Mouse (Mus musculus) embryonic facial prominence, embryonic 14.5 days (tissue): ENCODE measurements at regions not wholly inside any gene's neighbourhood (a gene's known extent, or its start where the extent isn't known, plus 50 kb on each side); places are given as distances from the start of the nearest gene placed in this dataset.

ENCODE experiments used
- ATAC-seq: fragments of 200-750 bp; cut with Nextera tagmentation; 2 replicates; pipeline ENCODE4 v1.8.0; 2017; ENCODE audit warnings: low read depth, moderate number of reproducible peaks, moderate TSS enrichment
- DNase-seq: peaks from one replicate; pipeline ENCODE4 v3.0.0-alpha.2; 2015; ENCODE audit warnings: low spot score
- H3K27ac ChIP-seq: fragments of 300-500 bp; sonication (generic); replicated peaks from 2 replicates; pipeline ENCODE4 v1.5.1; 2014; ENCODE audit warnings: low read depth, mild to moderate bottlenecking, low read length, moderate library complexity
- H3K27me3 ChIP-seq: fragments of 300-500 bp; sonication (generic); replicated peaks from 2 replicates; pipeline ENCODE4 v1.6.1; 2014; ENCODE audit warnings: low read length; ENCODE audit not compliant: control insufficient read depth, insufficient read depth
- H3K36me3 ChIP-seq: fragments of 300-500 bp; sonication (generic); 2 replicates; pipeline ENCODE4 v1.6.1; 2014; ENCODE audit warnings: low read length, mixed read lengths; ENCODE audit not compliant: control insufficient read depth, insufficient read depth
- H3K4me1 ChIP-seq: fragments of 300-500 bp; sonication (generic); 2 replicates; pipeline ENCODE4 v1.6.1; 2014; ENCODE audit warnings: antibody characterized with exemption, low read length; ENCODE audit not compliant: control insufficient read depth, insufficient read depth
- H3K4me2 ChIP-seq: fragments of 300-500 bp; sonication (generic); 2 replicates; pipeline ENCODE4 v1.6.1; 2014; ENCODE audit warnings: low read depth, mild to moderate bottlenecking, low read length, moderate library complexity, mixed read lengths
- H3K4me3 ChIP-seq: fragments of 300-500 bp; sonication (generic); 2 replicates; pipeline ENCODE4 v1.5.1; 2014; ENCODE audit warnings: low read depth, mild to moderate bottlenecking, low read length
- H3K9ac ChIP-seq: fragments of 300-500 bp; sonication (generic); 2 replicates; pipeline ENCODE4 v1.6.1; 2014; ENCODE audit warnings: low read depth, mild to moderate bottlenecking, low read length, moderate library complexity, mixed read lengths
- H3K9me3 ChIP-seq: fragments of 300-500 bp; sonication (generic); 2 replicates; pipeline ENCODE4 v1.6.1; 2016; ENCODE audit warnings: low read length; ENCODE audit not compliant: control insufficient read depth
- WGBS: fragments of 180-500 bp; shearing (Covaris S2); extraction: QIAGEN DNeasy Blood & Tissue Kit; methylation state at CpG from one replicate; pipeline ENCODE4 v1.1.7; 2014; 5-methylcytosine and 5-hydroxymethylcytosine counted together

DNA sequence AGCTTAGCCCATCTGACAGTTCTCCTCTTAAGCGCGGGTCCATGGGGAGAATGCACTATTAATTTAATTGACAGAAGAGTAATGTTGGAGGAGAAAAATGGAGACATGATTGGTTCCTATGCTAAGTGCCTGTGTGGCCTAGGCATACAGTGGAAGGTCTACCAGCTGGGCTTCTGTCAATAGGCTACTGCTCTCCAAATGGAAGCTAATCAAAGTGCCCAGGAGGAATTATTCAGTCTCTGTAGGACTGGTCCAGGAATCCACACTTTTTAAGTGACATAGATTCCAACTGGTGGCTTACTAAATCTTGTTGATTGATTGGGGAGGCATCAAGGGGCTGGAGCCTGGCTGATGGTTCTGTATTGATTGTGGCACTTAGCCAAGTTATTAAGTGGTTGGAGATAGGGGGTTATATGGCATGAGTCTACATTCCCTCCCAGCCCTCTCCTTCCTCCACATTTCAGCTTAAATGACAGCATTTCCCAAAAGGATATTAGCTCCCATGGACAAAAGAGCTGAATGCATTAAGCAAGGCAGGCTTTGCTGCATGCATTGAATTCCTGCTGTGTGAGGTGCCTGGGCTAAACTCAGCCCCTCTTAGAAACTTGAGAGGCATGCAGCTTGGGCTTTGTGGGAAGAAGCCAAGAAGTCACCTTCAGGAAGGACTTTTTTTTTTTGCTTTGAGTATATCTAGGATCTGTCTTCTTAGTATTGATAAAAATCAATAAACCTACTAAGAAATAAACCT, 75.0 kb upstream of the Pirt start:
- H3K4me2 ChIP-seq = no peak overlapping the region
- no peaks in the 10 kb centered on the region for H3K4me1 ChIP-seq
- no peak overlapping the region for H3K27ac ChIP-seq
- no peaks in the 10 kb centered on the region for H3K27me3 ChIP-seq
- no peaks in the 10 kb centered on the region for H3K36me3 ChIP-seq
- H3K4me3 ChIP-seq = no peak overlapping the region
- no peak overlapping the region for H3K9ac ChIP-seq
- DNase-seq (peak; percentile 32), ATAC-seq (no peak)
- no peaks in the 10 kb centered on the region for H3K9me3 ChIP-seq
- 80% methylated on average over 2 of the region's 2 CpGs for WGBS

DNA sequence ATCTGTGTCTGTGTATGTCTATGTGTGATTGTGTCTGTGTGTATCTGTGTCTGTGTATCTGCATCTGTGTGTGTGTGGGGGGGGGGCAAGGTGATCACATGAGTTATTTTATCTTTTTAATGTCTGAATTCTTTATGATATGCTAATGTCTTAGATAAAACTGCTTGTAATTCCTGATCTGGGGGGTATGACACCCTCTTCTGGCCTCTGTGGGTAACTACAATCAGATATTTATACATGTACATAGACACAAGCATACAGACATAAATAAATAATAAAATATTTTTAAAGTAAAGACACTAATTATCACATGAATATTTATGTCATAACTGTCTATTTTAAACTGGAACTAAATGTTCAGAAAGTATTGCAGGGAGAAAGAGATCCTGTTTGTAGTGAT, 66.5 kb upstream of the Pirt start:
- Histone ChIP-seq H3K9me3 (no peaks in the 10 kb centered on the region), H3K36me3 (no peaks in the 10 kb centered on the region), H3K4me1 (no peaks in the 10 kb centered on the region), H3K4me2 (no peak overlapping the region), H3K27me3 (no peaks in the 10 kb centered on the region), H3K4me3 (no peak overlapping the region), H3K9ac (no peak overlapping the region), H3K27ac (no peak overlapping the region)
- no peak for DNase-seq
- no peak for ATAC-seq

DNA sequence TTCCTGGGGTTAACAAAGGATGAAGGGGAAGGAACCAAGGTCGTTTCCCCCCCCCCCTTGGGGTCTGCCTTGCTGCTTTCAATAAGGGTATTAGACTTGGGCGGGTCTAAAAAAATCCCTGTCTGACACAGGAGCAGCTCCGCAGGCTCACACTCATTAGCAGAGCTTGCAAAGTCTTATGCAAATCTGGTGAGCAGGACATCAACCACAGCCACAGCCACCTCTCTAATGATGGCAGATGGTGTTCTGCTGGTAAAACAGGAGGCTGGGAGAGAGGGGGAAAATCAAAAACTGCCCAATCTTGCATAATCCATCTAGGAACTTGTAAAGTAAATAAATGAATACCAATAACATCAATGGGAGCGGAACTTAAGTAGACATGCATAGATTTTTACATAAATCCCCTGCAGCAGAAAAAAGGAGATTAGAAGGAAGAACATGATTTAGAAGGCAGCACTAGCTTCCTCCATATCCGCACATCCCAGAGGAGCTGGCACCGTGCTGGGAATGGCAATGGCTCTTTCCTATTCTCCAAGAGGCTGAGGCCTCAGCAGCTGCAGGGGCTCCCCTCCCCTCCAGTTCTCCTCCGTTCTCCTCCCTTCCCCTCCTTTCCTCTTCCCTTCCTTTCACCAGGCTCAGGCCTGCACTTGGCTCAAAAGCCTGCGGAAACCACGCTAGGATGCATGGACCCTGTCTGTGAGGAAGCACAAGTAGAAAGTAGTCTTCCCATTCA, 65.6 kb upstream of the Pirt start:
- Histone ChIP-seq H3K27me3 (no peaks in the 10 kb centered on the region), H3K27ac (no peak overlapping the region), H3K4me3 (no peak overlapping the region), H3K4me1 (no peaks in the 10 kb centered on the region), H3K36me3 (no peaks in the 10 kb centered on the region), H3K9me3 (no peaks in the 10 kb centered on the region), H3K4me2 (no peak overlapping the region), H3K9ac (no peak overlapping the region)
- DNase-seq (peak; percentile 24), ATAC-seq (no peak)
- 29% methylated on average over 9 of the region's 9 CpGs for WGBS
